Mouse (Mus musculus) lung, adult 2 months (tissue): ENCODE measurements at regions not wholly inside any gene's neighbourhood (a gene's known extent, or its start where the extent isn't known, plus 50 kb on each side); places are given as distances from the start of the nearest gene placed in this dataset.

Source experiments
- CTCF ChIP-seq: fragments of 200-500 bp; IDR thresholded peaks from 2 replicates; pipeline ENCODE4 v1.5.1; 2011; ENCODE audit warnings: mild to moderate bottlenecking, low read length, control low read depth; ENCODE audit not compliant: insufficient read depth
- POLR2A ChIP-seq: fragments of 200-500 bp; IDR thresholded peaks from 2 replicates; pipeline ENCODE4 v1.6.1; 2011; ENCODE audit warnings: low read depth, mild to moderate bottlenecking, control low read depth, low read length, borderline replicate concordance; ENCODE audit errors: extremely low read depth

- TF ChIP-seq CTCF, result no peak
- TF ChIP-seq POLR2A, result no peak
Observed at GRCm38 (mm10) chr1:184344829-184345228, 310.7 kb upstream of the 1700056E22Rik start.
